Mouse (Mus musculus): ENCODE data around the gene 2010003K11Rik.

The 2010003K11Rik gene

GRCm38 (mm10) chr19:4496535-4497262 is 1.7 kb downstream of the 2010003K11Rik start:
- peak in 1 of 2 experiments; percentile 47 for DNase-seq

GRCm38 (mm10) chr19:4495814-4496213 is 2.6 kb downstream of the 2010003K11Rik start:
- no peak for DNase-seq

- no peak for DNase-seq
These were observed 3.7 kb downstream of the 2010003K11Rik start for GRCm38 (mm10) chr19:4494707-4495106.

- DNase-seq: peak in 1 of 2 experiments; percentile 23
These were observed 5.7 kb downstream of the 2010003K11Rik start for GRCm38 (mm10) chr19:4492526-4493296.

GRCm38 (mm10) chr19:4491080-4491695 is 7.2 kb downstream of the 2010003K11Rik start:
- no peak for DNase-seq

- DNase-seq: no peak
These were observed 10.5 kb downstream of the 2010003K11Rik start for GRCm38 (mm10) chr19:4487877-4488276.

GRCm38 (mm10) chr19:4485006-4485405 is 13.4 kb downstream of the 2010003K11Rik start:
- DNase-seq: peak in 1 of 2 experiments; percentile 22

GRCm38 (mm10) chr19:4482111-4482859 is 16.1 kb downstream of the 2010003K11Rik start:
- no peak for DNase-seq

- no peak for DNase-seq
These were observed 17.1 kb downstream of the 2010003K11Rik start for GRCm38 (mm10) chr19:4481326-4481725.

- DNase-seq: no peak
These were observed 18.3 kb downstream of the 2010003K11Rik start for GRCm38 (mm10) chr19:4480041-4480440.

GRCm38 (mm10) chr19:4478190-4478516 is 20.2 kb downstream of the 2010003K11Rik start:
- peak in 1 of 2 experiments; percentile 13 for DNase-seq

GRCm38 (mm10) chr19:4477345-4478189 is 20.8 kb downstream of the 2010003K11Rik start, which contains the start of gene Syt12:
Gene Syt12 (minus strand): TSS chr19:4477447.
- DNase-seq: peak; percentile 55 to 65

GRCm38 (mm10) chr19:4476601-4477257 is 21.7 kb downstream of the 2010003K11Rik start:
- peak; percentile 70 to 77 for DNase-seq

GRCm38 (mm10) chr19:4475224-4475925 is 23.0 kb downstream of the 2010003K11Rik start:
- DNase-seq: no peak

- no peak for DNase-seq
These were observed 23.6 kb downstream of the 2010003K11Rik start for GRCm38 (mm10) chr19:4474739-4475138.

- DNase-seq: no peak
These were observed 24.8 kb downstream of the 2010003K11Rik start for GRCm38 (mm10) chr19:4473549-4473948.

- DNase-seq: peak; percentile 40 to 53
These were observed 30.0 kb downstream of the 2010003K11Rik start for GRCm38 (mm10) chr19:4468363-4468762.

- peak in 1 of 2 experiments; percentile 41 for DNase-seq
These were observed 33.7 kb downstream of the 2010003K11Rik start for GRCm38 (mm10) chr19:4464666-4465065.

GRCm38 (mm10) chr19:4461981-4462380 is 36.4 kb downstream of the 2010003K11Rik start:
- no peak for DNase-seq

GRCm38 (mm10) chr19:4456227-4456626 is 42.2 kb downstream of the 2010003K11Rik start:
- DNase-seq: peak; percentile 83
